In genomic region chr3:59006731-59007441, GRCm38 (mm10) we compare ENCODE assay signal across 8 mouse cellular contexts. TPM values are rescaled to one million over a fixed set of nuclear protein-coding genes. Genes with fewer than 3 reads are reported as not detected.
A peak's percentile ranks its signal among the peaks of the same experiment; 100 is the strongest.
DNase-seq lines count a peak whose midpoint lies in the region; ATAC-seq lines count a peak whose summit lies in the region.

No protein-coding gene starts in this region.

- no peaks in the 10 kb centered on the region for H3K9me3 ChIP-seq in hindbrain, embryonic 16.5 days (ENCODE audit: control insufficient read depth, low read length)

- peak; percentile 74 for DNase-seq in adrenal gland, adult 8-10 months
- peak; percentile 71 to 73 for DNase-seq in cerebellum, postnatal 36 days
- peak; percentile 81 to 83 for DNase-seq in frontal cortex, postnatal 36 days (ENCODE audit: low spot score in 2 of 2)
- DNase-seq in left cerebral cortex, postnatal 14 days (ENCODE audit: low spot score in 2 of 2), result peak; percentile 83 to 91
- peak; percentile 88 for DNase-seq in right cerebral cortex, postnatal 25 days

- ATAC-seq in hindbrain, embryonic 16.5 days, result peak; percentile 88
- ATAC-seq in megakaryocyte, adult 5-6 weeks (ENCODE audit: poor library complexity, severe bottlenecking), result peak; percentile 30; the same call in 1 of the 2 replicates
- no peak for ATAC-seq in erythroid progenitor cell, adult 5-6 weeks (replicated peaks; ENCODE audit: low FRiP score, poor library complexity, severe bottlenecking)

- peak overlapping the region; percentile 69 for H3K4me3 ChIP-seq in hindbrain, embryonic 16.5 days (ENCODE audit: low read length)

- H3K27me3 ChIP-seq in hindbrain, embryonic 16.5 days (replicated peaks; ENCODE audit: control insufficient read depth, insufficient read depth, low read length), result no peaks in the 10 kb centered on the region

- under 1% methylated on average over 63 of the region's 77 CpGs for WGBS in hindbrain, embryonic 16.5 days

- H3K27ac ChIP-seq in hindbrain, embryonic 16.5 days (ENCODE audit: low read depth, low read length), result peak overlapping the region; percentile 97

- H3K4me2 ChIP-seq in hindbrain, embryonic 16.5 days (ENCODE audit: low read length), result peak overlapping the region; percentile 94

- H3K4me1 ChIP-seq in hindbrain, embryonic 16.5 days (ENCODE audit: control insufficient read depth, insufficient read depth, low read depth, low read length), result peaks cover 14% of the 10 kb centered on the region

- peak overlapping the region; percentile 92 for H3K9ac ChIP-seq in hindbrain, embryonic 16.5 days (ENCODE audit: low read depth, low read length)

- H3K36me3 ChIP-seq in hindbrain, embryonic 16.5 days (ENCODE audit: control insufficient read depth, insufficient read depth, low read length), result no peaks in the 10 kb centered on the region

- intact Hi-C loops in left cerebral cortex, postnatal 14 days (cut with DNase I), result loop anchor here (5.0 kb wide), 2 partner anchors 220 to 350 kb away; no protein-coding TSS in a partner anchor

RNA-seq across cellular contexts. Expression of gene Med12l, which starts 1.3 kb away (rescaled TPM):
- total RNA-seq in adrenal gland, adult 8-10 months (2022), result 10 to 100 TPM; 13.0 to 19.3 (median 16.9) TPM
- polyA plus RNA-seq in hindbrain, embryonic 16.5 days (2015; fragmentation: Nextera tagmentation; extraction: Ambion mirVana), result 3.9 and 4.1 TPM in 2 replicates
- total RNA-seq in left cerebral cortex, postnatal 14 days (2021), result 10 to 100 TPM; 32.4 to 33.0 TPM
- total RNA-seq in megakaryocyte, adult 5-6 weeks (2015), result 0.20 and 0.25 TPM in 2 replicates
- 0.29 and 0.45 TPM in 2 replicates for total RNA-seq in megakaryocyte, adult 5-6 weeks (2017)
- total RNA-seq in erythroid progenitor cell, adult 5-6 weeks (2015; ENCODE audit: low replicate concordance), result not detected in 2 replicates
- 0.23 and 0.39 TPM in 2 replicates for total RNA-seq in erythroid progenitor cell, adult 5-6 weeks (2017; ENCODE audit: low replicate concordance)

Comparison
In these comparisons a context has a peak if more than half of its experiments do, and no peak if none do; other contexts are left out.
1. RNA of gene Med12l, which starts 1.3 kb away (total RNA-seq): 32.4 to 33.0 TPM in left cerebral cortex, postnatal 14 days and 13.0 to 19.3 TPM in adrenal gland, adult 8-10 months; 0.20 to 0.45 TPM in megakaryocyte, adult 5-6 weeks and 0.23 to 0.39 TPM in erythroid progenitor cell, adult 5-6 weeks; every median in the first group is over 4 times any median in the second.
2. Peak in every context shown above with its lines, with median percentiles within 50 percentile points of each other: DNase-seq.